ENCODE assay signal across 21 mouse cellular contexts in the genomic region with DNA sequence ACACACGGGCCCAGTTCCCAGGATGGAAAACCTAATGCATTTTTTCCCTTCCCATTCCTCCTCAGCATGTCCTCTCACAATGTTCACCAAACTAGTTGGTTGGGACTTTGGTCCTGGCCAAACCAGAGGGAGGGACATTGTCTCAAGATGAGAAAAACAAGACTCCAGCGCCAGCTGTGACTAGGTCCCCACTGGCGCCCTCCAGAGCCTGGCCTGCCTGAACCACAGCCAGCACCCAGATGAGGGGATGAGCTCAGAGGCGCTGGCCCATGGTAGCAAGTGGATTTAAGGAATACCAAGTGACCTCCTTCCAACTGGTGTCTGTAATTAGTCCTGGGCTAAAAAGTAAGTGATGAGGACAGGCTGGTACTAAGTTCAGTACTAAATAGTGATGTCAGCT. TPM values are rescaled to one million over a fixed set of nuclear protein-coding genes. Genes with fewer than 3 reads are reported as not detected.
DNase-seq lines count a peak whose midpoint lies in the region; ATAC-seq and TF ChIP-seq lines count a peak whose summit lies in the region.
"Had no signal": no experiment of that assay in that cellular context is flagged by ENCODE, and none has a peak within 500 bp of the region (broad histone marks: within the 10 kb centered on the region; RNA-seq: fewer than 3 reads in every experiment).

No protein-coding gene starts in this region.

- peaks cover 84% of the 10 kb centered on the region for H3K36me3 ChIP-seq in embryonic facial prominence, embryonic 15.5 days
- H3K36me3 ChIP-seq in embryonic facial prominence, embryonic 10.5 days (replicated peaks) = peaks cover 96% of the 10 kb centered on the region
- no peaks in the 10 kb centered on the region; the same call in 1 of the 2 replicates for H3K36me3 ChIP-seq in kidney, adult 2 months (ENCODE audit: control insufficient read depth, insufficient read depth, low read length)
- H3K36me3 ChIP-seq in MEL (ENCODE audit: control insufficient read depth in 1 of 2, insufficient read depth in 2 of 2, low read length in 2 of 2) = no peaks in the 10 kb centered on the region; a peak in 1 of 4 replicates

- no peak for TF ChIP-seq EP300 in MEL (IDR thresholded peaks at IDR 0.05; ENCODE audit: low read depth in 1 of 2, low read length in 2 of 2)

- H3K9me3 ChIP-seq in embryonic facial prominence, embryonic 15.5 days (replicated peaks) = no peaks in the 10 kb centered on the region
- H3K9me3 ChIP-seq in embryonic facial prominence, embryonic 10.5 days = no peaks in the 10 kb centered on the region
- no peaks in the 10 kb centered on the region for H3K9me3 ChIP-seq in MEL (replicated peaks; ENCODE audit: insufficient read depth, low read length)
- H3K9me3 ChIP-seq: embryonic facial prominence, embryonic 12.5 days; hindbrain, embryonic 13.5 days; midbrain, embryonic 10.5 days had no signal

- TF ChIP-seq RAD21 in MEL (IDR thresholded peaks at IDR 0.05; ENCODE audit: low read depth, low read length) = no peak

- H3K4me3 ChIP-seq in embryonic facial prominence, embryonic 15.5 days (replicated peaks) = no peak overlapping the region
- no peak overlapping the region for H3K4me3 ChIP-seq in embryonic facial prominence, embryonic 10.5 days
- no peak overlapping the region for H3K4me3 ChIP-seq in kidney, adult 2 months (ENCODE audit: insufficient read depth, low read depth, low read length)
- no peak overlapping the region for H3K4me3 ChIP-seq in MEL (ENCODE audit: control insufficient read depth in 1 of 2, insufficient read depth in 1 of 2, low read depth in 2 of 2, low read length in 2 of 2)
- H3K4me3 ChIP-seq: embryonic facial prominence, embryonic 12.5 days; hindbrain, embryonic 13.5 days; midbrain, embryonic 10.5 days had no signal

- no peak for TF ChIP-seq CTCF in kidney, adult 2 months (conservative IDR thresholded peaks at IDR 0.05; ENCODE audit: insufficient read depth, insufficient read length, low read depth, low read length)
- TF ChIP-seq CTCF in MEL (IDR thresholded peaks at IDR 0.05 in 2 of 3, conservative IDR thresholded peaks at IDR 0.05 in 1 of 3; ENCODE audit: control insufficient read depth in 1 of 3, insufficient read depth in 1 of 3, low read depth in 2 of 3, low read length in 3 of 3, poor library complexity in 1 of 3, severe bottlenecking in 1 of 3) = peak in 2 of 3 experiments; percentile 3 to 22; a peak in 2 of 6 replicates

- no peak overlapping the region for H3K9ac ChIP-seq in embryonic facial prominence, embryonic 15.5 days
- H3K9ac ChIP-seq in MEL (ENCODE audit: control insufficient read depth, low read depth, low read length, poor library complexity, severe bottlenecking) = no peak overlapping the region
- H3K9ac ChIP-seq: embryonic facial prominence, embryonic 12.5 days; hindbrain, embryonic 13.5 days had no signal

- 64% methylated on average over 4 of the region's 4 CpGs for WGBS in embryonic facial prominence, embryonic 15.5 days
- 75% methylated on average over 4 of the region's 4 CpGs for WGBS in embryonic facial prominence, embryonic 10.5 days
- WGBS in kidney, adult 2 months = 60% methylated on average over 4 of the region's 4 CpGs

- H3K4me1 ChIP-seq in embryonic facial prominence, embryonic 15.5 days = peaks cover 7% of the 10 kb centered on the region; the same call in 1 of the 2 replicates
- peaks cover 22% of the 10 kb centered on the region for H3K4me1 ChIP-seq in embryonic facial prominence, embryonic 10.5 days
- H3K4me1 ChIP-seq in kidney, adult 2 months (ENCODE audit: control insufficient read depth, insufficient read depth, low read length) = no peaks in the 10 kb centered on the region
- no peaks in the 10 kb centered on the region for H3K4me1 ChIP-seq in MEL (ENCODE audit: control insufficient read depth in 1 of 2, insufficient read depth in 2 of 2, low read length in 2 of 2)
- H3K4me1 ChIP-seq: hindbrain, embryonic 13.5 days; midbrain, embryonic 10.5 days had no signal

- H3K79me2 ChIP-seq in MEL (ENCODE audit: control insufficient read depth, insufficient read depth, low read length, poor library complexity) = no peaks in the 10 kb centered on the region

- H3K27ac ChIP-seq in embryonic facial prominence, embryonic 15.5 days (replicated peaks) = peak overlapping the region; percentile 35; the same call in 1 of the 2 replicates
- no peak overlapping the region for H3K27ac ChIP-seq in embryonic facial prominence, embryonic 10.5 days (replicated peaks)
- H3K27ac ChIP-seq in kidney, adult 2 months (ENCODE audit: insufficient read depth, low read depth, low read length) = no peak overlapping the region
- no peak overlapping the region for H3K27ac ChIP-seq in MEL (ENCODE audit: control insufficient read depth, low read depth, low read length)
- H3K27ac ChIP-seq: embryonic facial prominence, embryonic 12.5 days; hindbrain, embryonic 13.5 days; macrophage; midbrain, embryonic 10.5 days had no signal

- H3K27me3 ChIP-seq in embryonic facial prominence, embryonic 15.5 days = no peaks in the 10 kb centered on the region
- H3K27me3 ChIP-seq in embryonic facial prominence, embryonic 10.5 days (replicated peaks; ENCODE audit: low read depth, poor library complexity, severe bottlenecking) = no peaks in the 10 kb centered on the region
- no peaks in the 10 kb centered on the region for H3K27me3 ChIP-seq in kidney, adult 2 months (replicated peaks; ENCODE audit: control insufficient read depth, insufficient read depth, low read length)
- H3K27me3 ChIP-seq in MEL (ENCODE audit: control insufficient read depth in 1 of 2, insufficient read depth in 2 of 2, low read length in 2 of 2) = no peaks in the 10 kb centered on the region
- H3K27me3 ChIP-seq: embryonic facial prominence, embryonic 12.5 days; hindbrain, embryonic 13.5 days had no signal

- DNase-seq in embryonic facial prominence, embryonic 10.5 days (ENCODE audit: low spot score) = no peak
- peak; percentile 48 for DNase-seq in kidney, adult 2 months
- DNase-seq in kidney, postnatal 10 days = no peak
- DNase-seq in MEL (ENCODE audit: low read depth, low spot score) = no peak
- DNase-seq in kidney, postnatal 14 days = peak; percentile 25
- DNase-seq in right cerebral cortex, postnatal 10 days (ENCODE audit: low spot score in 2 of 2) = no peak
- DNase-seq: adrenal gland, postnatal 10 days; cerebellum, adult 9-11 months; left cerebral cortex, postnatal 4 days; liver; right cerebral cortex, postnatal 4 days; thymus, postnatal 25 days had no signal

- TF ChIP-seq POLR2A in kidney, adult 2 months (IDR thresholded peaks at IDR 0.05; ENCODE audit: low read depth, low read length) = no peak
- no peak for TF ChIP-seq POLR2A in MEL (IDR thresholded peaks at IDR 0.05; ENCODE audit: control insufficient read depth in 1 of 2, insufficient read depth in 1 of 2, low read depth in 1 of 2, low read length in 2 of 2, poor library complexity in 1 of 2)

- no peak overlapping the region for H3K4me2 ChIP-seq in embryonic facial prominence, embryonic 15.5 days (replicated peaks)
- H3K4me2 ChIP-seq: embryonic facial prominence, embryonic 12.5 days; hindbrain, embryonic 13.5 days had no signal

- no peak for ATAC-seq in embryonic facial prominence, embryonic 15.5 days (ENCODE audit: insufficient number of reproducible peaks, low FRiP score, low TSS enrichment, low read depth)
- ATAC-seq in frontal cortex, adult (ENCODE audit: low TSS enrichment) = no peak
- ATAC-seq: activated CD4-positive, CD25-positive, alpha-beta regulatory T cell, adult 4 months; forebrain, embryonic 14.5 days; inflammation-experienced regulatory T-cells, adult 6 months had no signal

TF ChIP-seq in MEL, 35 proteins besides CTCF, POLR2A, EP300 and RAD21:
- no peak for TF ChIP-seq USF2 (IDR thresholded peaks at IDR 0.05; ENCODE audit: borderline replicate concordance in 1 of 2, insufficient read depth in 1 of 2, low read depth in 1 of 2, low read length in 2 of 2)
- TF ChIP-seq GATA1 (IDR thresholded peaks at IDR 0.05; ENCODE audit: low read depth, low read length) = no peak
- no peak for TF ChIP-seq MXI1 (IDR thresholded peaks at IDR 0.05; ENCODE audit: low read depth, low read length)
- TF ChIP-seq TBP (IDR thresholded peaks at IDR 0.05; ENCODE audit: low read depth, low read length) = no peak
- TF ChIP-seq ZKSCAN1 (IDR thresholded peaks at IDR 0.05; ENCODE audit: low read depth, low read length) = no peak
- TF ChIP-seq HCFC1 (IDR thresholded peaks at IDR 0.05; ENCODE audit: low read depth, low read length) = no peak
- TF ChIP-seq JUND (IDR thresholded peaks at IDR 0.05; ENCODE audit: low read depth, low read length) = no peak
- TF ChIP-seq CHD2 (IDR thresholded peaks at IDR 0.05; ENCODE audit: low read length) = no peak
- no peak for TF ChIP-seq BHLHE40 (IDR thresholded peaks at IDR 0.05; ENCODE audit: borderline replicate concordance, low read depth, low read length)
- TF ChIP-seq MAFK (IDR thresholded peaks at IDR 0.05; ENCODE audit: borderline replicate concordance, low read depth, low read length) = no peak
- no peak for TF ChIP-seq TAL1 (IDR thresholded peaks at IDR 0.05; ENCODE audit: low read length)
- TF ChIP-seq NELFE (IDR thresholded peaks at IDR 0.05; ENCODE audit: low read depth, low read length) = no peak
- TF ChIP-seq ELF1 (IDR thresholded peaks at IDR 0.05; ENCODE audit: low read depth, low read length) = no peak

RNA-seq across cellular contexts. Expression of a gene that starts 14.1 kb away (rescaled TPM):
- 101 and 106 TPM in 2 replicates for polyA plus RNA-seq in embryonic facial prominence, embryonic 15.5 days (2015; fragmentation: Nextera tagmentation; extraction: Ambion mirVana)
- 135 and 144 TPM in 2 replicates for polyA plus RNA-seq in embryonic facial prominence, embryonic 10.5 days (2016; fragmentation: Nextera tagmentation; extraction: Ambion mirVana)
- polyA plus RNA-seq in kidney, adult 2 months (2012; rRNA removed) = 16.1 and 17.4 TPM in 2 replicates
- 71.6 and 77.0 TPM in 2 replicates for total RNA-seq in MEL (2012; rRNA removed)
- polyA plus RNA-seq in MEL (2012; ENCODE audit: insufficient read depth in 1 of 2, insufficient read length in 2 of 2, low read depth in 1 of 2, low replicate concordance in 2 of 2, missing spikeins in 1 of 2) = 10 to 100 TPM in 1 of 2 experiments, not detected in 1; 47.4 TPM

RNA-seq across cellular contexts. Expression of a gene that starts 22.0 kb away (rescaled TPM):
- polyA plus RNA-seq in embryonic facial prominence, embryonic 15.5 days (2015; fragmentation: Nextera tagmentation; extraction: Ambion mirVana) = 72.1 and 74.8 TPM in 2 replicates
- 41.1 and 42.0 TPM in 2 replicates for polyA plus RNA-seq in embryonic facial prominence, embryonic 10.5 days (2016; fragmentation: Nextera tagmentation; extraction: Ambion mirVana)
- polyA plus RNA-seq in kidney, adult 2 months (2012; rRNA removed) = 10.0 and 10.6 TPM in 2 replicates
- total RNA-seq in MEL (2012; rRNA removed) = 53.0 and 65.8 TPM in 2 replicates
- polyA plus RNA-seq in MEL (2012; ENCODE audit: insufficient read depth in 1 of 2, insufficient read length in 2 of 2, low read depth in 1 of 2, low replicate concordance in 2 of 2, missing spikeins in 1 of 2) = 10 to 100 TPM; 52.8 to 54.3 TPM

Comparison
In these comparisons a context has a peak if more than half of its experiments do, and no peak if none do; other contexts are left out.
1. DNase-seq: peak in kidney, adult 2 months (single experiment) and kidney, postnatal 14 days (single experiment); none in embryonic facial prominence, embryonic 10.5 days (single experiment), kidney, postnatal 10 days (single experiment), MEL (single experiment) and right cerebral cortex, postnatal 10 days (0 of 2).